In the genomic region with DNA sequence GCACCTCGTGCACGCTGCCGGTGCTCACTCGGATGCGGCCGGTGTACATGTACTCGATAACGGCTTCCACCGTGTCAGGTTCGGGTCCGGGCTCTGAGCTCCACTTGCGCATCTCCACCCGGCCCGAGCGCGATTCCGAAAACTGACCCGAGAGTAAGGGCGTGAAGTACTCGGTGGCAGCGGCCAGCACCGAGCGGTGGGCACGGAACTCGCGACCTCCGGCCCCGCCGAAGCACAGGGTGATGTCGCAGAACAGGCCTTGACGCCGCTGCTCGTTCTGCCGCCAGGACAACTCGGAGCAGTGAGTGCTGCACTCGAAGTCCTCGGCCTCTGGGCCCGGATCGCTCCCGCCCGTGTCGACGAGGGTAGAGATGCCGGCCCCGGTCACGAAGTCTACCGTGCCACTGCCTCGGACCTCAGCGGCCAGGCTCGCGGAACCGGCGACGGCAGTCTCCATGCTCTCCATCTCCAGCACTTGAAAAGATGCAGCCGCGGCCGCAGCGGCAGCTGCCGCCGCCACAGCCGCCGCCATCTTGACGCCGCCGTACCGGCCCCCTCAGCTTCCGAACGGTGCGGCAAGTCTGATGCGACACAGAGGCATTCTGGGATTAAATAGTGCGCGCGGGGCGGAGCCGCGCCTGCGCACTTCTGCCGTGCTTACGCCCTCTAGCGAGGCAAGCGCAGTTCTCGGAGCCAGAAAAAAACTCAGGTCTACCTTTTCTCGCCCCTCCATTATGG, we compare ENCODE assay signal across 8 mouse cellular contexts. TPM values are rescaled to one million over a fixed set of nuclear protein-coding genes. Genes with fewer than 3 reads are reported as not detected.
DNase-seq lines count a peak whose midpoint lies in the region; ATAC-seq and TF ChIP-seq lines count a peak whose summit lies in the region.

Gene Klhl11, minus strand, starts transcription at position 545 of the 738 bp plus-strand sequence.

- ATAC-seq in hematopoietic stem cell, adult 5-6 weeks (replicated peaks in 1 of 2; ENCODE audit: insufficient read depth in 1 of 2, low FRiP score in 2 of 2, low TSS enrichment in 1 of 2, low read depth in 1 of 2, poor library complexity in 2 of 2, severe bottlenecking in 2 of 2) = peak; percentile 93 to 97
- ATAC-seq in lung, embryonic 16.5 days (ENCODE audit: low read depth) = peak; percentile 96

- TF ChIP-seq RAD21 in MEL (IDR thresholded peaks at IDR 0.05; ENCODE audit: low read depth, low read length) = no peak

- peaks cover 44% of the 10 kb centered on the region for H3K79me2 ChIP-seq in MEL (ENCODE audit: control insufficient read depth, insufficient read depth, low read length, poor library complexity)

- H3K27ac ChIP-seq in MEL (ENCODE audit: control insufficient read depth, low read depth, low read length) = peak within 1 kb of the TSS; percentile 41
- peak within 1 kb of the TSS; percentile 54 for H3K27ac ChIP-seq in cerebellum, adult 2 months (ENCODE audit: insufficient read depth, low read length)
- peak within 1 kb of the TSS; percentile 52; the same call in 1 of the 2 replicates for H3K27ac ChIP-seq in lung, embryonic 16.5 days (ENCODE audit: low read length)

- no peaks in the 10 kb centered on the region for H3K27me3 ChIP-seq in MEL (ENCODE audit: control insufficient read depth in 1 of 2, insufficient read depth in 2 of 2, low read length in 2 of 2)
- H3K27me3 ChIP-seq in cerebellum, adult 2 months (ENCODE audit: control insufficient read depth, insufficient read depth, low read length) = no peaks in the 10 kb centered on the region
- H3K27me3 ChIP-seq in lung, embryonic 16.5 days (ENCODE audit: control insufficient read depth, insufficient read depth, low read depth, low read length) = no peaks in the 10 kb centered on the region

- H3K4me1 ChIP-seq in MEL (ENCODE audit: control insufficient read depth in 1 of 2, insufficient read depth in 2 of 2, low read length in 2 of 2) = peaks cover 10 to 21% of the 10 kb centered on the region in 2 experiments
- H3K4me1 ChIP-seq in cerebellum, adult 2 months (ENCODE audit: control insufficient read depth, insufficient read depth, low read length) = no peaks in the 10 kb centered on the region; the same call in 1 of the 2 replicates
- peaks cover 15% of the 10 kb centered on the region for H3K4me1 ChIP-seq in lung, embryonic 16.5 days (replicated peaks; ENCODE audit: control insufficient read depth, insufficient read depth, low read length)

- H3K9me3 ChIP-seq in MEL (replicated peaks; ENCODE audit: insufficient read depth, low read length) = no peaks in the 10 kb centered on the region
- no peaks in the 10 kb centered on the region for H3K9me3 ChIP-seq in lung, embryonic 16.5 days (ENCODE audit: control insufficient read depth, low read length)

- peak within 1 kb of the TSS; percentile 85 for H3K9ac ChIP-seq in MEL (ENCODE audit: control insufficient read depth, low read depth, low read length, poor library complexity, severe bottlenecking)
- H3K9ac ChIP-seq in lung, embryonic 16.5 days (ENCODE audit: low read length) = peak within 1 kb of the TSS; percentile 97

- DNase-seq in MEL (ENCODE audit: low read depth, low spot score) = peak; percentile 97
- peak; percentile 90 to 93 for DNase-seq in cerebellum, adult 2 months
- DNase-seq in forelimb bud, embryonic 11.5 days (ENCODE audit: low read depth, low spot score) = peak; percentile 99
- peak; percentile 69 for DNase-seq in layer of hippocampus, adult 9-10 months (ENCODE audit: low spot score)
- peak; percentile 83 for DNase-seq in ovary, postnatal 10 days (ENCODE audit: low spot score)
- peak; percentile 81 to 89 for DNase-seq in thymus, postnatal 10 days (ENCODE audit: low spot score in 2 of 2)

- H3K4me2 ChIP-seq in lung, embryonic 16.5 days (ENCODE audit: low read depth, low read length) = peak within 1 kb of the TSS; percentile 70

- peaks cover 11 to 37% of the 10 kb centered on the region in 2 experiments for H3K36me3 ChIP-seq in MEL (ENCODE audit: control insufficient read depth in 1 of 2, insufficient read depth in 2 of 2, low read length in 2 of 2)
- peaks cover 2% of the 10 kb centered on the region; the same call in 1 of the 2 replicates for H3K36me3 ChIP-seq in lung, embryonic 16.5 days (ENCODE audit: control insufficient read depth, insufficient read depth, low read length)

- WGBS in cerebellum, adult 2 months = under 1% methylated on average over 83 of the region's 83 CpGs
- WGBS in lung, embryonic 16.5 days = under 1% methylated on average over 83 of the region's 83 CpGs

- TF ChIP-seq CTCF in MEL (IDR thresholded peaks at IDR 0.05 in 2 of 3, conservative IDR thresholded peaks at IDR 0.05 in 1 of 3; ENCODE audit: control insufficient read depth in 1 of 3, insufficient read depth in 1 of 3, low read depth in 2 of 3, low read length in 3 of 3, poor library complexity in 1 of 3, severe bottlenecking in 1 of 3) = peak; percentile 69 to 92 (median 92)
- TF ChIP-seq CTCF in cerebellum, adult 2 months (IDR thresholded peaks at IDR 0.05; ENCODE audit: borderline replicate concordance, insufficient read depth, low read depth, low read length) = peak; percentile 82

- peak in 1 of 2 experiments; percentile 10; a peak in 1 of 4 replicates for TF ChIP-seq EP300 in MEL (IDR thresholded peaks at IDR 0.05; ENCODE audit: low read depth in 1 of 2, low read length in 2 of 2)

- peak within 1 kb of the TSS; percentile 76 to 91 for H3K4me3 ChIP-seq in MEL (ENCODE audit: control insufficient read depth in 1 of 2, insufficient read depth in 1 of 2, low read depth in 2 of 2, low read length in 2 of 2)
- H3K4me3 ChIP-seq in cerebellum, adult 2 months (replicated peaks; ENCODE audit: insufficient read depth, low read depth, low read length) = peak within 1 kb of the TSS; percentile 71
- H3K4me3 ChIP-seq in lung, embryonic 16.5 days (ENCODE audit: low read length) = peak within 1 kb of the TSS; percentile 99

- TF ChIP-seq POLR2A in MEL (IDR thresholded peaks at IDR 0.05; ENCODE audit: control insufficient read depth in 1 of 2, insufficient read depth in 1 of 2, low read depth in 1 of 2, low read length in 2 of 2, poor library complexity in 1 of 2) = peak; percentile 98 to 99
- TF ChIP-seq POLR2A in cerebellum, adult 2 months (IDR thresholded peaks at IDR 0.05; ENCODE audit: borderline replicate concordance, insufficient read depth, low read length) = peak; percentile 94

TF ChIP-seq in MEL, 35 proteins besides CTCF, POLR2A, EP300 and RAD21 (continues in another document):
- peak; percentile 89 for TF ChIP-seq POLR2AphosphoS2 (IDR thresholded peaks at IDR 0.05; ENCODE audit: low read length)
- peak; percentile 81; the same call in 1 of the 2 replicates for TF ChIP-seq SIN3A (IDR thresholded peaks at IDR 0.05; ENCODE audit: low read length)
- peak; percentile 94 for TF ChIP-seq NRF1 (IDR thresholded peaks at IDR 0.05; ENCODE audit: insufficient read depth, low read depth, low read length, poor library complexity, severe bottlenecking)
- TF ChIP-seq MAZ (IDR thresholded peaks at IDR 0.05; ENCODE audit: low read depth, low read length) = no peak
- peak; percentile 99 for TF ChIP-seq NELFE (IDR thresholded peaks at IDR 0.05; ENCODE audit: low read depth, low read length)
- no peak for TF ChIP-seq RCOR1 (IDR thresholded peaks at IDR 0.05; ENCODE audit: low read depth, low read length)
- no peak for TF ChIP-seq MAFK (IDR thresholded peaks at IDR 0.05; ENCODE audit: borderline replicate concordance, low read depth, low read length)
- peak; percentile 93 for TF ChIP-seq ZNF384 (IDR thresholded peaks at IDR 0.05; ENCODE audit: low read depth, low read length)
- TF ChIP-seq GABPA (IDR thresholded peaks at IDR 0.05; ENCODE audit: low read depth, low read length) = no peak
- no peak for TF ChIP-seq E2F4 (IDR thresholded peaks at IDR 0.05; ENCODE audit: borderline replicate concordance, low read depth, low read length)
- no peak for TF ChIP-seq ZC3H11A (IDR thresholded peaks at IDR 0.05; ENCODE audit: low read depth, low read length)
- TF ChIP-seq MXI1 (IDR thresholded peaks at IDR 0.05; ENCODE audit: low read depth, low read length) = peak; percentile 71
- peak; percentile 65; the same call in 1 of the 2 replicates for TF ChIP-seq UBTF (IDR thresholded peaks at IDR 0.05; ENCODE audit: borderline replicate concordance, insufficient read depth, low read depth, low read length)
- peak; percentile 97 for TF ChIP-seq ZMIZ1 (IDR thresholded peaks at IDR 0.05; ENCODE audit: low read depth, low read length)
- TF ChIP-seq MAX (IDR thresholded peaks at IDR 0.05; ENCODE audit: low read length) = peak; percentile 53; the same call in 1 of the 2 replicates
- TF ChIP-seq MYC (IDR thresholded peaks at IDR 0.05; ENCODE audit: low read depth, low read length) = no peak; the same call in 1 of the 2 replicates
- peak; percentile 83 for TF ChIP-seq TCF12 (IDR thresholded peaks at IDR 0.05; ENCODE audit: low read depth, low read length)
- no peak for TF ChIP-seq GATA1 (IDR thresholded peaks at IDR 0.05; ENCODE audit: low read depth, low read length)
- TF ChIP-seq USF2 (IDR thresholded peaks at IDR 0.05; ENCODE audit: borderline replicate concordance in 1 of 2, insufficient read depth in 1 of 2, low read depth in 1 of 2, low read length in 2 of 2) = no peak
- TF ChIP-seq BHLHE40 (IDR thresholded peaks at IDR 0.05; ENCODE audit: borderline replicate concordance, low read depth, low read length) = no peak
- TF ChIP-seq TAL1 (IDR thresholded peaks at IDR 0.05; ENCODE audit: low read length) = no peak
- TF ChIP-seq MEF2A (IDR thresholded peaks at IDR 0.05; ENCODE audit: extremely low read depth, insufficient replicate concordance, low read depth, low read length, poor library complexity, severe bottlenecking) = 0 out of 2 replicates have a peak, but pooled peaks have one; percentile 35
- 0 out of 2 replicates have a peak, but pooled peaks have one; percentile 12 for TF ChIP-seq ETS1 (IDR thresholded peaks at IDR 0.05; ENCODE audit: low read depth, low read length)
- no peak; the same call in none of the 2 replicates for TF ChIP-seq ELF1 (IDR thresholded peaks at IDR 0.05; ENCODE audit: low read depth, low read length)
- no peak; the same call in 1 of the 2 replicates for TF ChIP-seq KAT2A (conservative IDR thresholded peaks at IDR 0.05; ENCODE audit: low read depth, low read length)
- TF ChIP-seq JUND (IDR thresholded peaks at IDR 0.05; ENCODE audit: low read depth, low read length) = no peak
- TF ChIP-seq ZKSCAN1 (IDR thresholded peaks at IDR 0.05; ENCODE audit: low read depth, low read length) = no peak
- TF ChIP-seq HCFC1 (IDR thresholded peaks at IDR 0.05; ENCODE audit: low read depth, low read length) = peak; percentile 89

RNA-seq across cellular contexts. Expression of gene Klhl11, which starts in this region (rescaled TPM):
- 31.5 and 34.7 TPM in 2 replicates for total RNA-seq in MEL (2012; rRNA removed)
- polyA plus RNA-seq in MEL (2012; ENCODE audit: insufficient read depth in 1 of 2, insufficient read length in 2 of 2, low read depth in 1 of 2, low replicate concordance in 2 of 2, missing spikeins in 1 of 2) = 10 to 100 TPM in 1 of 2 experiments, not detected in 1; 11.5 TPM
- 16.1 and 19.1 TPM in 2 replicates for polyA plus RNA-seq in cerebellum, adult 2 months (2012; rRNA removed)
- 27.6 and 34.2 TPM in 2 replicates for total RNA-seq in hematopoietic stem cell, adult 5-6 weeks (2017)
- 8.3 and 8.4 TPM in 2 replicates for polyA plus RNA-seq in lung, embryonic 16.5 days (2015; fragmentation: Nextera tagmentation; extraction: Ambion mirVana)

Comparison
In these comparisons a context has a peak if more than half of its experiments do, and no peak if none do; other contexts are left out.
1. Peak in every context shown above with its lines: DNase-seq, ATAC-seq, H3K4me3 ChIP-seq and H3K27ac ChIP-seq.